Mouse (Mus musculus) midbrain, embryonic 12.5 days (tissue): ENCODE measurements around the gene Gm884. TPM values are rescaled to one million over a fixed set of nuclear protein-coding genes. Genes with fewer than 3 reads are reported as not detected.
"Not testable (repeated sequence)": the region's sequence is repeated elsewhere in the genome, so short reads cannot be mapped to it uniquely, and the experiment has no call there.

Source experiments
- ATAC-seq: fragments of 200-750 bp; cut with Nextera tagmentation; 2 replicates; pipeline ENCODE4 v1.8.0; 2017; ENCODE audit warnings: low read depth, moderate TSS enrichment, moderate library complexity; ENCODE audit not compliant: low FRiP score
- H3K27ac ChIP-seq: fragments of 300-500 bp; sonication (generic); replicated peaks from 2 replicates; pipeline ENCODE4 v1.5.1; 2016; ENCODE audit warnings: mild to moderate bottlenecking
- H3K27me3 ChIP-seq: fragments of 300-500 bp; sonication (generic); 2 replicates; pipeline ENCODE4 v1.6.1; 2016; ENCODE audit warnings: mild to moderate bottlenecking
- H3K36me3 ChIP-seq: fragments of 300-500 bp; sonication (generic); 2 replicates; pipeline ENCODE4 v1.6.1; 2016
- H3K4me1 ChIP-seq: fragments of 300-500 bp; sonication (generic); 2 replicates; pipeline ENCODE4 v1.6.1; 2016
- H3K4me2 ChIP-seq: fragments of 300-500 bp; sonication (generic); replicated peaks from 2 replicates; pipeline ENCODE4 v1.6.1; 2016; ENCODE audit warnings: mild to moderate bottlenecking, moderate library complexity
- H3K4me3 ChIP-seq: fragments of 300-500 bp; sonication (generic); 2 replicates; pipeline ENCODE4 v1.5.1; 2016; ENCODE audit warnings: mild to moderate bottlenecking
- H3K9ac ChIP-seq: fragments of 300-500 bp; sonication (generic); replicated peaks from 2 replicates; pipeline ENCODE4 v1.6.1; 2016; ENCODE audit warnings: mild to moderate bottlenecking, moderate library complexity
- H3K9me3 ChIP-seq: fragments of 300-500 bp; sonication (generic); 2 replicates; pipeline ENCODE4 v1.6.1; 2016; ENCODE audit warnings: mild to moderate bottlenecking
- WGBS: fragments of 180-500 bp; shearing (Covaris S2); methylation state at CpG from one replicate; pipeline ENCODE4 v1.1.7; 2016; 5-methylcytosine and 5-hydroxymethylcytosine counted together
- polyA plus RNA-seq: library from polyadenylated mRNA; unstranded; fragments of >200 nt; fragmentation: Nextera tagmentation; extraction: Ambion mirVana; gene quantifications from 2 replicates; pipeline ENCODE4 v1.2.1, GENCODE M21; 2016

The Gm884 gene
- polyA plus RNA-seq, 1 experiment from 2014 or later: not detected

GRCm38 (mm10) chr11:103610772-103611171 lies 10.2 kb downstream of the Gm884 start:
- no peak overlapping the region for H3K4me2 ChIP-seq
- H3K27ac ChIP-seq: no peak overlapping the region
- 96% methylated on average over 2 of the region's 2 CpGs for WGBS
- H3K4me1 ChIP-seq: no peaks in the 10 kb centered on the region
- no peak overlapping the region for H3K9ac ChIP-seq
- H3K27me3 ChIP-seq: no peaks in the 10 kb centered on the region
- no peaks in the 10 kb centered on the region for H3K9me3 ChIP-seq
- H3K4me3 ChIP-seq: no peak overlapping the region
- H3K36me3 ChIP-seq: no peaks in the 10 kb centered on the region
- ATAC-seq: no peak

DNA sequence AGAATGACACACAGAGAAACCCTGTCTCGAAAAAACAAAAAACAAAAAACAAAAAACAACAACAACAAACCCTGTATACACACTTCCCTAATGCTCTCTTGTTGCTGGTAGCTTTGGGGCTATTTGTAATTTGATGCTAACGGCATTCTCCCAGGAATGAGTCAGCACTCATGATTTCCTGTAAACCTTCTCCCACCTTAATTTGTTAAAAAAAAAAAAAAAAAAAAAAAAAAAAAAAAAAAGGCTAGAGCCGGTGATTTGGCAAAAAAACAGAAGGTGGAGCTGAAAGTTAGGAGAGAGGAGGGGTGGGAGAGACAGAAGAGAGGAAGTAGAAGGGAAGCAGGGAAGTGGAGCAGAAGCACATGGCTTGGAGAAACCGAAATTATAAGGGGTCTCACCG lies 14.3 kb downstream of the Gm884 start:
- no peaks in the 10 kb centered on the region for H3K9me3 ChIP-seq
- WGBS: 72% methylated on average over 5 of the region's 5 CpGs
- no peak overlapping the region for H3K4me3 ChIP-seq
- no peak for ATAC-seq
- no peaks in the 10 kb centered on the region for H3K36me3 ChIP-seq
- no peaks in the 10 kb centered on the region for H3K27me3 ChIP-seq
- no peak overlapping the region for H3K27ac ChIP-seq
- H3K9ac ChIP-seq: no peak overlapping the region
- no peak overlapping the region for H3K4me2 ChIP-seq
- no peaks in the 10 kb centered on the region for H3K4me1 ChIP-seq

DNA sequence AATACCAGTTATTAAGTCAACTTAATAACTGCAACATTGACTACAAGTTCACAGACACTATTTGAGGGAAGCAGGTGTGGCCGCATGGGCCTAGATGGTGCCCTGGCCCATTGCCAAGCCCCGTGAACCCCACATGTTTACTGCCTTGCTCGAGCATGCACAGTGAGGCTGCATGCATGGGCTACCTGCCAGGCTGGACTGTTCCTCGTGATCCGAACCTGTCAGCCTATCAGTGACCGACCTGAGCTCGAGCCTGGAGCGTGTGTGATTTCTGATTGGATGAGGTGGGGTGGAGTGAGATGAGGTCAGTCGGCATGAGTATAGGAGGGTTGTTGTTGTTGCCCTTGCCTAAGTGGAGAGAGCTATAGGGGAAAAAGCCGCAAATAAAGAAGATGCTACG lies 42.6 kb downstream of the Gm884 start:
- H3K4me3 ChIP-seq: no peak overlapping the region
- no peak overlapping the region for H3K9ac ChIP-seq
- H3K4me2 ChIP-seq: no peak overlapping the region
- 94% methylated on average over 11 of the region's 11 CpGs for WGBS
- H3K27me3 ChIP-seq: no peaks in the 10 kb centered on the region
- ATAC-seq: no peak
- no peaks in the 10 kb centered on the region for H3K4me1 ChIP-seq
- H3K36me3 ChIP-seq: no peaks in the 10 kb centered on the region
- peaks cover 21% of the 10 kb centered on the region for H3K9me3 ChIP-seq
- no peak overlapping the region for H3K27ac ChIP-seq

DNA sequence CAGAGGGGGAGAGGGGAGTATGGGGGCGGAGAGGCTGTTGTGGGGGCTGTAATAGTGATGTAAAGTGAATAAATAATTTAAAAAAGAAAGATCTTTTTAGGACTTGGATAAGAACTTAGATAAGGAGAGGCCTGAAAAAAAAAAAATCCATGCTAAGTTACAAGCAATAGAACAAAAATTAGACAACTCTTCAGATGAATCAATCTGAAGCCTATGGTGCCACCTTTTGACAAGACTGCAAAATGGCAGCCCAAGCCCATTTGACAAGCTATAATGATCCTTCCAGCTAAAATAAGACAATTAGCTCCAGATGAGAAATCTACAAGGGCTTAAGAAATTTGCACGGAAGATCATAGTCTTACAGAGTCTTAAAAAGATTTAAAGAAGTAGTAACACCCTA lies 64.9 kb downstream of the Gm884 start:
- Histone ChIP-seq H3K9ac (no peak overlapping the region), H3K4me2 (no peak overlapping the region), H3K9me3 (no peaks in the 10 kb centered on the region), H3K4me1 (no peaks in the 10 kb centered on the region), H3K36me3 (no peaks in the 10 kb centered on the region), H3K27ac (no peak overlapping the region), H3K27me3 (no peaks in the 10 kb centered on the region), H3K4me3 (no peak overlapping the region)
- ATAC-seq: no peak
- 81% methylated on average over 2 of the region's 2 CpGs for WGBS

DNA sequence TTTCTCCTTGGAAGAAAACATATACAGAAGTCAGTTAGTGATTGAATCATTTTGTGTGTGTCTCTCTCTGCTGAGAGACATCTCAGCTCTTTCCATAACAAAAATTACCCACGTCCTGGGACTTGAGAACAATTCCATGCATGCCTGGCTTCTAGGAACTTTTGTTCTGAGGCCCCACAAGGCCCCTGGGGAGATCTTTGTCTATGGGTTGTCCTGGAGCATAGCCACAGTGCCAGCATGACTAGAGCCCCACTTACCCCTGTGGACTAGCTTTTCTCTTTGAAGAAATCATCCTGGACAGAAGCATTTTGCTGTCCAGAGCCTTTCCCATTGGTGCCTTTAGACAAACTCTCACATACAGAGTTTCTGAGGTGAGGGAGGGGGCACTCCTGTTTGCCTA lies 86.0 kb downstream of the Gm884 start:
- not testable (repeated sequence) for H3K9me3 ChIP-seq, H3K4me1 ChIP-seq, H3K9ac ChIP-seq, ATAC-seq, H3K36me3 ChIP-seq, H3K4me2 ChIP-seq, H3K4me3 ChIP-seq, H3K27me3 ChIP-seq, H3K27ac ChIP-seq
- 34% methylated on average over 1 of the region's 1 CpGs for WGBS

GRCm38 (mm10) chr11:103512111-103512510 lies 108.8 kb downstream of the Gm884 start:
- H3K36me3 ChIP-seq: no peaks in the 10 kb centered on the region
- no peak overlapping the region for H3K27ac ChIP-seq
- WGBS: 73% methylated on average over 2 of the region's 2 CpGs

GRCm38 (mm10) chr11:103504497-103504896 lies 116.4 kb downstream of the Gm884 start, which contains the start of gene Lrrc37a:
Lrrc37a (minus strand) TSS chr11:103504597.
- Histone ChIP-seq H3K9ac (no peak within 1 kb of the TSS), H3K9me3 (no peaks in the 10 kb centered on the region), H3K36me3 (no peaks in the 10 kb centered on the region), H3K27me3 (no peaks in the 10 kb centered on the region), H3K27ac (no peak within 1 kb of the TSS), H3K4me2 (no peak within 1 kb of the TSS), H3K4me3 (no peak within 1 kb of the TSS), H3K4me1 (no peaks in the 10 kb centered on the region)
- no peak for ATAC-seq
- WGBS: 87% methylated on average over 12 of the region's 12 CpGs

More at GRCm38 (mm10) chr11:103512111-103512510, 108.8 kb downstream of the Gm884 start:
- Histone ChIP-seq H3K4me1 (no peaks in the 10 kb centered on the region), H3K9ac (no peak overlapping the region), H3K27me3 (no peaks in the 10 kb centered on the region), H3K9me3 (no peaks in the 10 kb centered on the region), H3K4me3 (no peak overlapping the region), H3K4me2 (no peak overlapping the region)
- ATAC-seq: no peak

Other genes starting within 250 kb of the Gm884 start
- gene Plekhm1, start 208.5 kb downstream of the Gm884 start, polyA plus RNA-seq: 12.1 and 12.7 TPM in 2 replicates
- gene Lrrc37a, start 116.5 kb downstream of the Gm884 start, polyA plus RNA-seq: not detected in 2 replicates
- gene Lyzl6, start 17.8 kb upstream of the Gm884 start, polyA plus RNA-seq: not detected in 2 replicates
- not detected in 2 replicates for gene Rprml, start 28.4 kb upstream of the Gm884 start, polyA plus RNA-seq
- gene Gosr2, start 76.8 kb upstream of the Gm884 start, polyA plus RNA-seq: 92.0 TPM in 2 replicates
- gene Wnt9b, start 128.7 kb upstream of the Gm884 start, polyA plus RNA-seq: 0.72 and 0.84 TPM in 2 replicates
- gene Wnt3, start 153.0 kb upstream of the Gm884 start, polyA plus RNA-seq: 16.4 and 21.3 TPM in 2 replicates